Mouse (Mus musculus) embryo, embryonic 10.5 days (tissue): ENCODE results near the gene Fam78b.
A peak's percentile ranks its signal among the peaks of the same experiment; 100 is the strongest.

Source experiments
- DNase-seq: peaks from one replicate; pipeline ENCODE4 v3.0.0-alpha.2; 2015; ENCODE audit warnings: low spot score

Gene Fam78b

GRCm38 (mm10) chr1:167001174-167001843 is at the start of gene Fam78b:
Gene Fam78b (plus strand): TSS chr1:167001417.
- peak; percentile 47 for DNase-seq

- peak; percentile 85 for DNase-seq
Observed at GRCm38 (mm10) chr1:166964508-166964907, 36.7 kb upstream of the Fam78b start.

- no peak for DNase-seq
Observed at GRCm38 (mm10) chr1:166968271-166968670, 32.9 kb upstream of the Fam78b start.

- no peak for DNase-seq
Observed at GRCm38 (mm10) chr1:166973731-166974130, 27.5 kb upstream of the Fam78b start.

- peak; percentile 3 for DNase-seq
Observed at GRCm38 (mm10) chr1:166978611-166979010, 22.6 kb upstream of the Fam78b start.

GRCm38 (mm10) chr1:166994266-166994665 is 7.0 kb upstream of the Fam78b start:
- DNase-seq = peak; percentile 52

GRCm38 (mm10) chr1:166996250-166996649 is 5.0 kb upstream of the Fam78b start:
- no peak for DNase-seq

- no peak for DNase-seq
Observed at GRCm38 (mm10) chr1:166996811-166997210, 4.4 kb upstream of the Fam78b start.

GRCm38 (mm10) chr1:167000529-167001173 is 566 bp upstream of the Fam78b start:
- DNase-seq = peak; percentile 80

GRCm38 (mm10) chr1:167001844-167002485 is 748 bp downstream of the Fam78b start:
- peak; percentile 20 for DNase-seq

- peak; percentile 82 for DNase-seq
Observed at GRCm38 (mm10) chr1:167002486-167002850, 1.3 kb downstream of the Fam78b start.

GRCm38 (mm10) chr1:167004621-167005020 is 3.4 kb downstream of the Fam78b start:
- no peak for DNase-seq

GRCm38 (mm10) chr1:167007341-167007740 is 6.1 kb downstream of the Fam78b start:
- no peak for DNase-seq

- no peak for DNase-seq
Observed at GRCm38 (mm10) chr1:167010190-167010589, 9.0 kb downstream of the Fam78b start.

GRCm38 (mm10) chr1:167011301-167011700 is 10.1 kb downstream of the Fam78b start:
- peak; percentile 58 for DNase-seq

- DNase-seq = no peak
Observed at GRCm38 (mm10) chr1:167012616-167013015, 11.4 kb downstream of the Fam78b start.

GRCm38 (mm10) chr1:167013234-167013864 is 12.1 kb downstream of the Fam78b start:
- peak; percentile 42 for DNase-seq

GRCm38 (mm10) chr1:167016269-167016668 is 15.1 kb downstream of the Fam78b start:
- no peak for DNase-seq

GRCm38 (mm10) chr1:167022001-167022424 is 20.8 kb downstream of the Fam78b start:
- DNase-seq = peak; percentile 27

GRCm38 (mm10) chr1:167022541-167023121 is 21.4 kb downstream of the Fam78b start:
- DNase-seq = no peak

- DNase-seq = no peak
Observed at GRCm38 (mm10) chr1:167023794-167024193, 22.6 kb downstream of the Fam78b start.

GRCm38 (mm10) chr1:167024961-167025360 is 23.7 kb downstream of the Fam78b start:
- no peak for DNase-seq
